Mouse (Mus musculus): ENCODE results near the gene Synpo2l. TPM values are rescaled to one million over a fixed set of nuclear protein-coding genes. Genes with fewer than 3 reads are reported as not detected.
"Not testable (repeated sequence)": the region's sequence is repeated elsewhere in the genome, so short reads cannot be mapped to it uniquely, and the experiment has no call there.

The Synpo2l gene
- polyA plus RNA-seq, 1 experiment from 2014 or later = 0.19 TPM

GRCm38 (mm10) chr14:20639918-20640619, 28.1 kb downstream of the Synpo2l start:
- WGBS = 2% methylated on average over 16 of the region's 16 CpGs
- no peaks in the 10 kb centered on the region for H3K27me3 ChIP-seq (ENCODE audit: control insufficient read depth, insufficient read depth, low read length)
- 0 out of 2 replicates have a peak, but pooled peaks cover 4% of the 10 kb centered on the region for H3K4me1 ChIP-seq (ENCODE audit: control insufficient read depth, insufficient read depth, low read length)
- no peaks in the 10 kb centered on the region for H3K9me3 ChIP-seq (ENCODE audit: control insufficient read depth, low read length)
- H3K4me2 ChIP-seq (ENCODE audit: low read depth, low read length) = peak overlapping the region; percentile 79
- peak; percentile 59 for ATAC-seq (ENCODE audit: low read depth)
- no peaks in the 10 kb centered on the region for H3K36me3 ChIP-seq (ENCODE audit: control insufficient read depth, insufficient read depth, low read length)
- peak overlapping the region; percentile 81 for H3K4me3 ChIP-seq (ENCODE audit: low read depth, low read length)
- H3K27ac ChIP-seq (ENCODE audit: low read depth, low read length) = peak overlapping the region; percentile 90
- H3K9ac ChIP-seq (replicated peaks; ENCODE audit: low read depth, low read length) = peak overlapping the region; percentile 83

GRCm38 (mm10) chr14:20638702-20639101, 29.5 kb downstream of the Synpo2l start:
- Histone ChIP-seq H3K36me3 (ENCODE audit: control insufficient read depth, insufficient read depth, low read length) (no peaks in the 10 kb centered on the region), H3K9ac (replicated peaks; ENCODE audit: low read depth, low read length) (no peak overlapping the region), H3K9me3 (ENCODE audit: control insufficient read depth, low read length) (no peaks in the 10 kb centered on the region), H3K4me2 (ENCODE audit: low read depth, low read length) (no peak overlapping the region), H3K27me3 (ENCODE audit: control insufficient read depth, insufficient read depth, low read length) (no peaks in the 10 kb centered on the region), H3K4me3 (ENCODE audit: low read depth, low read length) (no peak overlapping the region), H3K27ac (ENCODE audit: low read depth, low read length) (no peak overlapping the region), H3K4me1 (ENCODE audit: control insufficient read depth, insufficient read depth, low read length) (0 out of 2 replicates have a peak, but pooled peaks cover 4% of the 10 kb centered on the region)
- WGBS = 90% methylated on average over 6 of the region's 6 CpGs
- no peak for ATAC-seq (ENCODE audit: low read depth)

- H3K9ac ChIP-seq (replicated peaks; ENCODE audit: low read depth, low read length) = no peak overlapping the region
- no peaks in the 10 kb centered on the region for H3K27me3 ChIP-seq (ENCODE audit: control insufficient read depth, insufficient read depth, low read length)
- ATAC-seq (ENCODE audit: low read depth) = no peak
- H3K4me1 ChIP-seq (ENCODE audit: control insufficient read depth, insufficient read depth, low read length) = 0 out of 2 replicates have a peak, but pooled peaks cover 4% of the 10 kb centered on the region
- no peaks in the 10 kb centered on the region for H3K9me3 ChIP-seq (ENCODE audit: control insufficient read depth, low read length)
- no peak overlapping the region for H3K4me3 ChIP-seq (ENCODE audit: low read depth, low read length)
- H3K36me3 ChIP-seq (ENCODE audit: control insufficient read depth, insufficient read depth, low read length) = no peaks in the 10 kb centered on the region
- no peak overlapping the region for H3K4me2 ChIP-seq (ENCODE audit: low read depth, low read length)
- no peak overlapping the region for H3K27ac ChIP-seq (ENCODE audit: low read depth, low read length)
- 93% methylated on average over 2 of the region's 2 CpGs for WGBS
These were observed 30.2 kb downstream of the Synpo2l start for GRCm38 (mm10) chr14:20637818-20638574.

GRCm38 (mm10) chr14:20636968-20637367, 31.2 kb downstream of the Synpo2l start:
- H3K9me3 ChIP-seq (ENCODE audit: control insufficient read depth, low read length); H3K4me1 ChIP-seq (ENCODE audit: control insufficient read depth, insufficient read depth, low read length); H3K36me3 ChIP-seq (ENCODE audit: control insufficient read depth, insufficient read depth, low read length); H3K27me3 ChIP-seq (ENCODE audit: control insufficient read depth, insufficient read depth, low read length); H3K9ac ChIP-seq (replicated peaks; ENCODE audit: low read depth, low read length); H3K27ac ChIP-seq (ENCODE audit: low read depth, low read length); ATAC-seq (ENCODE audit: low read depth); H3K4me3 ChIP-seq (ENCODE audit: low read depth, low read length); H3K4me2 ChIP-seq (ENCODE audit: low read depth, low read length): not testable (repeated sequence)
- 97% methylated on average over 3 of the region's 3 CpGs for WGBS

GRCm38 (mm10) chr14:20635546-20635945, 32.6 kb downstream of the Synpo2l start:
- Histone ChIP-seq H3K9ac (replicated peaks; ENCODE audit: low read depth, low read length) (no peak overlapping the region), H3K27me3 (ENCODE audit: control insufficient read depth, insufficient read depth, low read length) (no peaks in the 10 kb centered on the region), H3K27ac (ENCODE audit: low read depth, low read length) (no peak overlapping the region), H3K9me3 (ENCODE audit: control insufficient read depth, low read length) (no peaks in the 10 kb centered on the region), H3K4me1 (ENCODE audit: control insufficient read depth, insufficient read depth, low read length) (0 out of 2 replicates have a peak, but pooled peaks cover 4% of the 10 kb centered on the region), H3K4me3 (ENCODE audit: low read depth, low read length) (no peak overlapping the region), H3K36me3 (ENCODE audit: control insufficient read depth, insufficient read depth, low read length) (no peaks in the 10 kb centered on the region), H3K4me2 (ENCODE audit: low read depth, low read length) (no peak overlapping the region)
- 91% methylated on average over 2 of the region's 2 CpGs for WGBS
- ATAC-seq (ENCODE audit: low read depth) = no peak

GRCm38 (mm10) chr14:20631253-20631652, 36.9 kb downstream of the Synpo2l start:
- Histone ChIP-seq H3K4me1 (ENCODE audit: control insufficient read depth, insufficient read depth, low read length) (no peaks in the 10 kb centered on the region), H3K4me2 (ENCODE audit: low read depth, low read length) (no peak overlapping the region), H3K27ac (ENCODE audit: low read depth, low read length) (no peak overlapping the region), H3K9ac (replicated peaks; ENCODE audit: low read depth, low read length) (no peak overlapping the region), H3K36me3 (ENCODE audit: control insufficient read depth, insufficient read depth, low read length) (no peaks in the 10 kb centered on the region), H3K27me3 (ENCODE audit: control insufficient read depth, insufficient read depth, low read length) (no peaks in the 10 kb centered on the region), H3K4me3 (ENCODE audit: low read depth, low read length) (no peak overlapping the region), H3K9me3 (ENCODE audit: control insufficient read depth, low read length) (no peaks in the 10 kb centered on the region)
- ATAC-seq (ENCODE audit: low read depth) = no peak
- WGBS = 70% methylated on average over 4 of the region's 4 CpGs

GRCm38 (mm10) chr14:20626971-20627370, 41.2 kb downstream of the Synpo2l start:
- WGBS = 84% methylated on average over 3 of the region's 3 CpGs
- H3K9ac ChIP-seq (replicated peaks; ENCODE audit: low read depth, low read length) = no peak overlapping the region
- no peak overlapping the region for H3K27ac ChIP-seq (ENCODE audit: low read depth, low read length)
- H3K27me3 ChIP-seq (ENCODE audit: control insufficient read depth, insufficient read depth, low read length) = no peaks in the 10 kb centered on the region
- no peaks in the 10 kb centered on the region for H3K36me3 ChIP-seq (ENCODE audit: control insufficient read depth, insufficient read depth, low read length)
- no peak overlapping the region for H3K4me3 ChIP-seq (ENCODE audit: low read depth, low read length)
- no peak overlapping the region for H3K4me2 ChIP-seq (ENCODE audit: low read depth, low read length)
- no peak for ATAC-seq (ENCODE audit: low read depth)
- H3K9me3 ChIP-seq (ENCODE audit: control insufficient read depth, low read length) = no peaks in the 10 kb centered on the region
- H3K4me1 ChIP-seq (ENCODE audit: control insufficient read depth, insufficient read depth, low read length) = no peaks in the 10 kb centered on the region

- 81% methylated on average over 2 of the region's 2 CpGs for WGBS
These were observed 41.7 kb downstream of the Synpo2l start for GRCm38 (mm10) chr14:20626447-20626846.

GRCm38 (mm10) chr14:20622907-20623306, 45.2 kb downstream of the Synpo2l start:
- no peak overlapping the region for H3K27ac ChIP-seq (ENCODE audit: low read depth, low read length)
- H3K27me3 ChIP-seq (ENCODE audit: control insufficient read depth, insufficient read depth, low read length) = no peaks in the 10 kb centered on the region
- WGBS = 95% methylated on average over 3 of the region's 3 CpGs
- no peak overlapping the region for H3K4me2 ChIP-seq (ENCODE audit: low read depth, low read length)
- H3K4me1 ChIP-seq (ENCODE audit: control insufficient read depth, insufficient read depth, low read length) = no peaks in the 10 kb centered on the region
- no peak overlapping the region for H3K4me3 ChIP-seq (ENCODE audit: low read depth, low read length)
- H3K9me3 ChIP-seq (ENCODE audit: control insufficient read depth, low read length) = no peaks in the 10 kb centered on the region
- H3K9ac ChIP-seq (replicated peaks; ENCODE audit: low read depth, low read length) = no peak overlapping the region
- H3K36me3 ChIP-seq (ENCODE audit: control insufficient read depth, insufficient read depth, low read length) = no peaks in the 10 kb centered on the region
- no peak for ATAC-seq (ENCODE audit: low read depth)

More at GRCm38 (mm10) chr14:20626447-20626846, 41.7 kb downstream of the Synpo2l start:
- Histone ChIP-seq H3K9me3 (ENCODE audit: control insufficient read depth, low read length) (no peaks in the 10 kb centered on the region), H3K4me2 (ENCODE audit: low read depth, low read length) (no peak overlapping the region), H3K27me3 (ENCODE audit: control insufficient read depth, insufficient read depth, low read length) (no peaks in the 10 kb centered on the region), H3K27ac (ENCODE audit: low read depth, low read length) (no peak overlapping the region), H3K9ac (replicated peaks; ENCODE audit: low read depth, low read length) (no peak overlapping the region), H3K4me3 (ENCODE audit: low read depth, low read length) (no peak overlapping the region), H3K36me3 (ENCODE audit: control insufficient read depth, insufficient read depth, low read length) (no peaks in the 10 kb centered on the region), H3K4me1 (ENCODE audit: control insufficient read depth, insufficient read depth, low read length) (no peaks in the 10 kb centered on the region)
- ATAC-seq (ENCODE audit: low read depth) = no peak

Data from neural tube, embryonic 14.5 days (tissue).